Mouse (Mus musculus) erythroid progenitor cell, adult 5-6 weeks (primary cell): ENCODE data around the gene Tbc1d17. TPM values are rescaled to one million over a fixed set of nuclear protein-coding genes. Genes with fewer than 3 reads are reported as not detected.

Experiments used
- ATAC-seq: replicated peaks from 2 replicates; pipeline ENCODE4 v1.8.0; 2016; ENCODE audit warnings: moderate number of reproducible peaks, mild to moderate bottlenecking, moderate TSS enrichment, inconsistent platforms; ENCODE audit not compliant: poor library complexity, low FRiP score, severe bottlenecking
- total RNA-seq, 2 experiments: library from RNA; stranded (forward) in 1 of 2; stranded (reverse) in 1 of 2; fragments of 150-400 nt in 1 of 2; fragments of 186-747, 209-891 nt in 1 of 2; gene quantifications; 2 replicates each; pipeline versions ENCODE4 v1.2.3 to v1.2.4; 2015 to 2017; ENCODE audit warnings: low replicate concordance in 2 of 2

Tbc1d17 gene
- total RNA-seq, 2 experiments from 2014 or later, result 18.0 to 58.3 TPM

- peak; percentile 60 for ATAC-seq
Observed at GRCm38 (mm10) chr7:44854356-44855031, 5.6 kb upstream of the Tbc1d17 start.

- peak; percentile 3; the same call in 1 of the 2 replicates for ATAC-seq
Observed at GRCm38 (mm10) chr7:44853596-44854355, 4.9 kb upstream of the Tbc1d17 start.

GRCm38 (mm10) chr7:44853065-44853464 lies 4.2 kb upstream of the Tbc1d17 start:
- ATAC-seq, result no peak

GRCm38 (mm10) chr7:44852259-44853027 lies 3.6 kb upstream of the Tbc1d17 start:
- no peak for ATAC-seq

GRCm38 (mm10) chr7:44851625-44852234 lies 2.9 kb upstream of the Tbc1d17 start:
- no peak for ATAC-seq

GRCm38 (mm10) chr7:44850789-44851624 lies 2.1 kb upstream of the Tbc1d17 start:
- ATAC-seq, result no peak

- ATAC-seq, result no peak
Observed at GRCm38 (mm10) chr7:44850146-44850545, 1.3 kb upstream of the Tbc1d17 start.

GRCm38 (mm10) chr7:44849416-44850111 lies 685 bp upstream of the Tbc1d17 start:
- peak; percentile 55 for ATAC-seq

GRCm38 (mm10) chr7:44847772-44848171 lies 1.1 kb downstream of the Tbc1d17 start:
- ATAC-seq, result no peak

GRCm38 (mm10) chr7:44846804-44847203 lies 2.1 kb downstream of the Tbc1d17 start:
- ATAC-seq, result no peak

GRCm38 (mm10) chr7:44845006-44845405 lies 3.9 kb downstream of the Tbc1d17 start:
- ATAC-seq, result no peak

GRCm38 (mm10) chr7:44841825-44842463 lies 6.9 kb downstream of the Tbc1d17 start:
- no peak for ATAC-seq

GRCm38 (mm10) chr7:44840426-44840825 lies 8.5 kb downstream of the Tbc1d17 start:
- no peak for ATAC-seq

GRCm38 (mm10) chr7:44839491-44840191 lies 9.2 kb downstream of the Tbc1d17 start:
- ATAC-seq, result no peak

GRCm38 (mm10) chr7:44839171-44839490 lies 9.7 kb downstream of the Tbc1d17 start:
- no peak for ATAC-seq

- ATAC-seq, result no peak
Observed at GRCm38 (mm10) chr7:44838073-44838472, 10.8 kb downstream of the Tbc1d17 start.

- ATAC-seq, result no peak
Observed at GRCm38 (mm10) chr7:44836423-44837053, 12.3 kb downstream of the Tbc1d17 start.
